Mouse (Mus musculus) G1E (cell line): ENCODE results near the gene Gm10134.

ENCODE experiments used
- CTCF ChIP-seq: IDR thresholded peaks from 2 replicates; pipeline ENCODE4 v1.5.1; 2012; ENCODE audit warnings: low read depth, low read length, inconsistent platforms, mixed read lengths
- GATA1 ChIP-seq: IDR thresholded peaks from 2 replicates; pipeline ENCODE4 v1.6.1; 2012; ENCODE audit warnings: borderline replicate concordance, low read length, inconsistent platforms, mixed read lengths
- TAL1 ChIP-seq: conservative IDR thresholded peaks from 2 replicates; pipeline ENCODE4 v1.6.1; 2012; ENCODE audit warnings: low read depth, low read length, inconsistent platforms, mixed read lengths

- TF ChIP-seq CTCF (no peak), TAL1 (no peak), GATA1 (no peak)
Observed at GRCm38 (mm10) chr2:28540587-28541227, 34.8 kb downstream of the Gm10134 start.
